Comparison of ENCODE assay signal across 8 mouse cellular contexts in genomic region chr3:89772968-89773709, GRCm38 (mm10). TPM values are rescaled to one million over a fixed set of nuclear protein-coding genes. Genes with fewer than 3 reads are reported as not detected.
A peak's percentile ranks its signal among the peaks of the same experiment; 100 is the strongest.
DNase-seq lines count a peak whose midpoint lies in the region; ATAC-seq and TF ChIP-seq lines count a peak whose summit lies in the region.

Gene Ube2q1 (plus strand): TSS chr3:89773616.

- TF ChIP-seq EP300 in heart, adult 2 months (IDR thresholded peaks at IDR 0.05; ENCODE audit: insufficient read depth, low read depth, low read length), result peak; percentile 65; the same call in 1 of the 2 replicates

- TF ChIP-seq CTCF in heart, adult 2 months (IDR thresholded peaks at IDR 0.05), result no peak

- peak; percentile 93 for DNase-seq in 3134 (ENCODE audit: extremely low read depth, insufficient read length, low spot score)
- peak; percentile 98 to 99 for DNase-seq in adrenal gland, postnatal 36 days
- peak; percentile 95 to 97 for DNase-seq in heart, adult 2 months
- DNase-seq in kidney, adult 8-10 months, result peak; percentile 95 to 96
- DNase-seq in spleen, postnatal 10 days (ENCODE audit: low spot score in 2 of 2), result peak; percentile 85 to 94

- peak within 1 kb of the TSS; percentile 95 for H3K27ac ChIP-seq in embryonic facial prominence, embryonic 13.5 days
- peak within 1 kb of the TSS; percentile 81 for H3K27ac ChIP-seq in heart, adult 2 months
- peak within 1 kb of the TSS; percentile 97 for H3K27ac ChIP-seq in limb, embryonic 13.5 days
- H3K27ac ChIP-seq in midbrain, embryonic 16.5 days (ENCODE audit: low read length), result peak within 1 kb of the TSS; percentile 94

- peak; percentile 93 for ATAC-seq in embryonic facial prominence, embryonic 13.5 days (ENCODE audit: insufficient number of reproducible peaks, insufficient read depth, low FRiP score, low TSS enrichment, low read depth)
- ATAC-seq in limb, embryonic 13.5 days (ENCODE audit: low FRiP score, low read depth), result peak; percentile 94
- ATAC-seq in midbrain, embryonic 16.5 days, result peak; percentile 95

- H3K4me2 ChIP-seq in embryonic facial prominence, embryonic 13.5 days, result peak within 1 kb of the TSS; percentile 90
- H3K4me2 ChIP-seq in limb, embryonic 13.5 days (replicated peaks), result peak within 1 kb of the TSS; percentile 92
- peak within 1 kb of the TSS; percentile 93 for H3K4me2 ChIP-seq in midbrain, embryonic 16.5 days (ENCODE audit: low read length)

- H3K4me1 ChIP-seq in embryonic facial prominence, embryonic 13.5 days, result peaks cover 27% of the 10 kb centered on the region
- H3K4me1 ChIP-seq in heart, adult 2 months (ENCODE audit: control insufficient read depth, insufficient read depth, low read length), result peaks cover 10% of the 10 kb centered on the region
- H3K4me1 ChIP-seq in limb, embryonic 13.5 days, result peaks cover 31% of the 10 kb centered on the region
- H3K4me1 ChIP-seq in midbrain, embryonic 16.5 days (ENCODE audit: control insufficient read depth, insufficient read depth, low read length), result peaks cover 34% of the 10 kb centered on the region

- TF ChIP-seq POLR2A in heart, adult 2 months (IDR thresholded peaks at IDR 0.05; ENCODE audit: insufficient read depth, low read depth, low read length), result no peak

- H3K79me2 ChIP-seq in heart, adult 2 months (replicated peaks; ENCODE audit: control insufficient read depth, insufficient read depth, low read length), result no peaks in the 10 kb centered on the region

- peak within 1 kb of the TSS; percentile 99 for H3K9ac ChIP-seq in embryonic facial prominence, embryonic 13.5 days
- peak within 1 kb of the TSS; percentile 89 for H3K9ac ChIP-seq in heart, adult 2 months (ENCODE audit: low read depth, low read length)
- peak within 1 kb of the TSS; percentile 99 for H3K9ac ChIP-seq in limb, embryonic 13.5 days
- H3K9ac ChIP-seq in midbrain, embryonic 16.5 days (ENCODE audit: low read depth, low read length), result peak within 1 kb of the TSS; percentile 97

- WGBS in embryonic facial prominence, embryonic 13.5 days, result under 1% methylated on average over 72 of the region's 90 CpGs
- WGBS in heart, adult 2 months, result 1% methylated on average over 72 of the region's 90 CpGs
- under 1% methylated on average over 64 of the region's 90 CpGs for WGBS in limb, embryonic 13.5 days
- WGBS in midbrain, embryonic 16.5 days, result under 1% methylated on average over 65 of the region's 90 CpGs

- no peaks in the 10 kb centered on the region for H3K9me3 ChIP-seq in embryonic facial prominence, embryonic 13.5 days
- no peaks in the 10 kb centered on the region for H3K9me3 ChIP-seq in limb, embryonic 13.5 days
- no peaks in the 10 kb centered on the region for H3K9me3 ChIP-seq in midbrain, embryonic 16.5 days (replicated peaks; ENCODE audit: control insufficient read depth, low read length, poor library complexity, severe bottlenecking)

- H3K36me3 ChIP-seq in embryonic facial prominence, embryonic 13.5 days, result peaks cover 22% of the 10 kb centered on the region
- H3K36me3 ChIP-seq in heart, adult 2 months (ENCODE audit: control insufficient read depth, insufficient read depth, low read length), result no peaks in the 10 kb centered on the region; the same call in 1 of the 2 replicates
- peaks cover 22% of the 10 kb centered on the region for H3K36me3 ChIP-seq in limb, embryonic 13.5 days
- H3K36me3 ChIP-seq in midbrain, embryonic 16.5 days (ENCODE audit: control insufficient read depth, insufficient read depth, low read length), result peaks cover 11% of the 10 kb centered on the region; the same call in 1 of the 2 replicates

- H3K4me3 ChIP-seq in embryonic facial prominence, embryonic 13.5 days, result peak within 1 kb of the TSS; percentile 98
- H3K4me3 ChIP-seq in heart, adult 2 months, result peak within 1 kb of the TSS; percentile 74
- peak within 1 kb of the TSS; percentile 99 for H3K4me3 ChIP-seq in limb, embryonic 13.5 days
- peak within 1 kb of the TSS; percentile 98 for H3K4me3 ChIP-seq in midbrain, embryonic 16.5 days (ENCODE audit: low read depth, low read length)

- intact Hi-C loops in heart, adult 2 months (cut with DNase I), result loop anchor here (1.0 to 5.0 kb wide), 4 partner anchors 43 to 306 kb away; no protein-coding TSS in a partner anchor

- H3K27me3 ChIP-seq in embryonic facial prominence, embryonic 13.5 days, result no peaks in the 10 kb centered on the region
- no peaks in the 10 kb centered on the region for H3K27me3 ChIP-seq in heart, adult 2 months (ENCODE audit: control insufficient read depth, insufficient read depth, low read length)
- no peaks in the 10 kb centered on the region for H3K27me3 ChIP-seq in limb, embryonic 13.5 days
- H3K27me3 ChIP-seq in midbrain, embryonic 16.5 days (ENCODE audit: control insufficient read depth, insufficient read depth, low read depth, low read length), result no peaks in the 10 kb centered on the region

RNA-seq across cellular contexts. Expression of gene Ube2q1, which starts in this region (rescaled TPM):
- 10 to 100 TPM; 63.9 to 64.4 TPM for total RNA-seq in adrenal gland, postnatal 36 days (2021)
- 13.2 and 14.2 TPM in 2 replicates for polyA plus RNA-seq in embryonic facial prominence, embryonic 13.5 days (2015; fragmentation: Nextera tagmentation; extraction: Ambion mirVana)
- total RNA-seq in heart, adult 2 months (2021), result 10 to 100 TPM; 24.0 to 25.5 TPM
- polyA plus RNA-seq in heart, adult 2 months (2012; rRNA removed), result 14.6 and 18.8 TPM in 2 replicates
- polyA plus RNA-seq in limb, embryonic 13.5 days (2015; fragmentation: Nextera tagmentation; extraction: Ambion mirVana), result 11.3 and 11.5 TPM in 2 replicates
- 10.7 and 10.9 TPM in 2 replicates for polyA plus RNA-seq in midbrain, embryonic 16.5 days (2015; fragmentation: Nextera tagmentation; extraction: Ambion mirVana)

Comparison
In these comparisons a context has a peak if more than half of its experiments do, and no peak if none do; other contexts are left out.
1. Peak in every context shown above with its lines: DNase-seq, ATAC-seq, H3K4me3 ChIP-seq and H3K27ac ChIP-seq.